Mouse (Mus musculus) megakaryocyte, embryonic 14.5 days (primary cell): ENCODE results near the gene Trim41. TPM values are rescaled to one million over a fixed set of nuclear protein-coding genes. Genes with fewer than 3 reads are reported as not detected.

Experiments
- H3K27me3 ChIP-seq: replicated peaks from 2 replicates; pipeline ENCODE3; 2012; ENCODE audit warnings: inconsistent platforms
- H3K36me3 ChIP-seq: replicated peaks from 2 replicates; pipeline ENCODE3; 2012; ENCODE audit warnings: low read length, inconsistent platforms, mixed read lengths
- H3K4me1 ChIP-seq: 2 replicates; pipeline ENCODE4 v1.6.1; 2012; ENCODE audit warnings: inconsistent platforms
- H3K4me3 ChIP-seq: replicated peaks from 2 replicates; pipeline ENCODE3; 2012; ENCODE audit warnings: moderate library complexity, mild to moderate bottlenecking, inconsistent platforms
- H3K9me3 ChIP-seq: 2 replicates; pipeline ENCODE4 v1.6.1; 2012; ENCODE audit warnings: inconsistent platforms
- FLI1 ChIP-seq: IDR thresholded peaks from 2 replicates; pipeline ENCODE4 v1.6.1; 2012; ENCODE audit warnings: low read length, inconsistent platforms, mixed read lengths
- GATA1 ChIP-seq: IDR thresholded peaks from 3 replicates; pipeline ENCODE4 v1.6.1; 2012; ENCODE audit warnings: mixed read lengths, low read length, inconsistent platforms, borderline replicate concordance
- polyA plus RNA-seq: library from polyadenylated mRNA; stranded (reverse); fragments of >175 nt; gene quantifications from 2 replicates; pipeline ENCODE4 v1.2.3, GENCODE M21; 2012; ENCODE audit warnings: low replicate concordance; ENCODE audit not compliant: insufficient read depth

Trim41 gene
- polyA plus RNA-seq, 1 experiment: 56.2 TPM

- TF ChIP-seq FLI1 (no peak), GATA1 (no peak)
- Histone ChIP-seq H3K36me3 (no peaks in the 10 kb centered on the region), H3K9me3 (no peaks in the 10 kb centered on the region), H3K4me3 (peak overlapping the region; percentile 6), H3K27me3 (no peaks in the 10 kb centered on the region), H3K4me1 (peaks cover 63% of the 10 kb centered on the region)
Observed at GRCm38 (mm10) chr11:48775483-48775882, 41.7 kb downstream of the Trim41 start.

GRCm38 (mm10) chr11:48774443-48775298 lies 42.5 kb downstream of the Trim41 start:
- H3K27me3 ChIP-seq: no peaks in the 10 kb centered on the region
- TF ChIP-seq FLI1 (no peak), GATA1 (no peak)
- H3K36me3 ChIP-seq: no peaks in the 10 kb centered on the region
- H3K4me1 ChIP-seq: peaks cover 60% of the 10 kb centered on the region
- H3K4me3 ChIP-seq: peak overlapping the region; percentile 46
- no peaks in the 10 kb centered on the region for H3K9me3 ChIP-seq

- Histone ChIP-seq H3K27me3 (peaks cover 3% of the 10 kb centered on the region), H3K4me1 (peaks cover 57% of the 10 kb centered on the region), H3K9me3 (no peaks in the 10 kb centered on the region), H3K4me3 (peak overlapping the region; percentile 75), H3K36me3 (no peaks in the 10 kb centered on the region)
- TF ChIP-seq GATA1 (no peak), FLI1 (no peak)
Observed at GRCm38 (mm10) chr11:48771691-48772090, 45.5 kb downstream of the Trim41 start.

GRCm38 (mm10) chr11:48767195-48767876 lies 49.8 kb downstream of the Trim41 start:
- Histone ChIP-seq H3K9me3 (no peaks in the 10 kb centered on the region), H3K4me1 (peaks cover 20% of the 10 kb centered on the region), H3K4me3 (no peak overlapping the region), H3K36me3 (no peaks in the 10 kb centered on the region), H3K27me3 (peaks cover 6% of the 10 kb centered on the region)
- TF ChIP-seq FLI1 (no peak), GATA1 (no peak)

- no peak for TF ChIP-seq FLI1
- TF ChIP-seq GATA1: no peak
- Histone ChIP-seq H3K4me1 (peaks cover 4% of the 10 kb centered on the region; the same call in 1 of the 2 replicates), H3K36me3 (no peaks in the 10 kb centered on the region), H3K9me3 (no peaks in the 10 kb centered on the region), H3K27me3 (peaks cover 9% of the 10 kb centered on the region), H3K4me3 (no peak overlapping the region)
Observed at GRCm38 (mm10) chr11:48764119-48764518, 53.0 kb downstream of the Trim41 start.

GRCm38 (mm10) chr11:48759021-48759420 lies 58.1 kb downstream of the Trim41 start:
- TF ChIP-seq FLI1 (no peak), GATA1 (no peak)
- no peaks in the 10 kb centered on the region for H3K36me3 ChIP-seq
- peaks cover 3% of the 10 kb centered on the region for H3K27me3 ChIP-seq
- no peaks in the 10 kb centered on the region for H3K9me3 ChIP-seq
- H3K4me3 ChIP-seq: no peak overlapping the region
- no peaks in the 10 kb centered on the region for H3K4me1 ChIP-seq

Other genes starting within 250 kb of the Trim41 start
- gene Rack1, start 17.0 kb downstream of the Trim41 start, polyA plus RNA-seq: 2,725 and 4,464 TPM in 2 replicates
- gene Trim7, start 8.8 kb upstream of the Trim41 start, polyA plus RNA-seq: 1.6 and 5.7 TPM in 2 replicates
- 18.6 and 145 TPM in 2 replicates for gene Gm12184, start 9.3 kb upstream of the Trim41 start, polyA plus RNA-seq
- gene Irgm1, start 54.3 kb upstream of the Trim41 start, polyA plus RNA-seq: 5.0 TPM in 1 of 2 replicates, not detected in the other
- gene Gm5431, start 84.9 kb upstream of the Trim41 start, polyA plus RNA-seq: 0.45 TPM in 1 of 2 replicates, not detected in the other
- 3.0 TPM in 1 of 2 replicates, not detected in the other for gene Psme2b, start 128.8 kb upstream of the Trim41 start, polyA plus RNA-seq
- gene Olfr56, start 161.5 kb upstream of the Trim41 start, polyA plus RNA-seq: 0.21 TPM in 1 of 2 replicates, not detected in the other
- gene 9930111J21Rik1, start 162.0 kb upstream of the Trim41 start, polyA plus RNA-seq: 0.18 TPM in 1 of 2 replicates, not detected in the other
- gene Gm12185, start 174.9 kb upstream of the Trim41 start, polyA plus RNA-seq: not detected in 2 replicates
- gene Tgtp1, start 176.8 kb upstream of the Trim41 start, polyA plus RNA-seq: 0.22 TPM in 1 of 2 replicates, not detected in the other
- gene 9930111J21Rik2, start 233.9 kb upstream of the Trim41 start, polyA plus RNA-seq: 0.57 TPM in 1 of 2 replicates, not detected in the other
- 0.45 TPM in 1 of 2 replicates, not detected in the other for gene Tgtp2, start 246.9 kb upstream of the Trim41 start, polyA plus RNA-seq